Mouse (Mus musculus) c-Kit-negative CD71-positive TER-119-positive erythroid progenitor cells, embryonic 14.5 days (primary cell): ENCODE data around the gene Adamts17.

Experiments used
- DNase-seq: peaks from one replicate; pipeline ENCODE4 v3.0.0-alpha.2; 2013; ENCODE audit warnings: low read depth, low spot score

Gene Adamts17

DNA sequence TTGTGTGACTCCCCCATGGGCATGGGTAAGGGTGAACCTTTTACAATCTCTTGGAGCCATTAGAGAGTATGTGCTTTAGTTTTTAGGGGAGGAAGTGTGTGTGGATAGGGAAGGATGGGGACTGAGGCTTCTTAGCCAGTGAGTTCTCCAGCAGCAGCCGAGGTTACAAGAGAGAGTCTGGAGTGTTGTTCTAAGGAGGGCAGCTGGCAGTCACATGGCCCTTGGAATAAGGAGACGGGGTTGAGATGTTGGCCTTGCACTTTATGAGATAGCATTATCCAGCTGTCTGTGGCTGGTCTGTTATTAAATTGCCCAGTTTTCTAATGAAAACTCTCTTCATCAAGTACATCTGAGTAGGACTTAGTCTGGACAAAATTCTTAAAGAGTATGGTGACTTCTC, 4.3 kb downstream of the Adamts17 start:
- no peak for DNase-seq

DNA sequence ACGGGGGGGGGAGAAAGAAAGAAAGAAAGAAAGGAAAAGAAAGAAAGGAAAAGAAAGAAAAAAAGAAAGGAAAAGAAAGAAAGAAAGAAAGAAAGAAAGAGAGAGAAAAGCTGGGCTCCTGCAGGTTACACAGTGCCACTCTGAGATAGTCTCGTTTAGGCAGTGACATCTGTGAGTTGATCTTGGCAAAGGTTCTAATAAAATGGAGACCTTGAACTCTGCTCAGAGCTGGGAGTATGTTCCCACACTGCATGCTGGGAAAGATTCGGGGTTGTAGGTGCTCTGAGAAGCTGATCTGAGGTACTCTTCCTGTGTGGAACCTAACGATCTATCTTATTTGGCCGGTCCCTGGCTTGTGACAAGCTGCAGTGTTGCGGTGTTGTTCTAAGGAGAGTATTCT, 7.0 kb downstream of the Adamts17 start:
- no peak for DNase-seq

DNA sequence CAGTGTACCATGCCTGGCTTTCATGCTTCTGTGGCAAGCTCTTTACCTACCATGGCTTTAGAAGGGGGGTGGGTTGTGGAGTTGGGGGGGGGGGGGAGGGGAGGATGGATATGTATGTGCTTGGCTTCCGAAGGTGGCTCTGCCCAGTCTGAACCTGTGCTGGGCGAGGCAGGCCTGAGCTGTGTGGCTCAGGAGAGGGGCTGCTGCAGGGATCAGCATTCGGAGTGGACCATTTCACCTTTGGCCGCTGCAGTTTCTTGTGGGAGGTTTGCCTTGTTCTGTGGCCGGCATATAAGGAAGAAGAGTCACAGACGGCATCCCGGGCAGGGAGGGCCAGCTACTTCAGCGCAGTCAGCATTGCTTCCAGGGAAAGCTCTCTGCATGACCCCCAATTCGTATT, 7.8 kb downstream of the Adamts17 start:
- DNase-seq: no peak

DNA sequence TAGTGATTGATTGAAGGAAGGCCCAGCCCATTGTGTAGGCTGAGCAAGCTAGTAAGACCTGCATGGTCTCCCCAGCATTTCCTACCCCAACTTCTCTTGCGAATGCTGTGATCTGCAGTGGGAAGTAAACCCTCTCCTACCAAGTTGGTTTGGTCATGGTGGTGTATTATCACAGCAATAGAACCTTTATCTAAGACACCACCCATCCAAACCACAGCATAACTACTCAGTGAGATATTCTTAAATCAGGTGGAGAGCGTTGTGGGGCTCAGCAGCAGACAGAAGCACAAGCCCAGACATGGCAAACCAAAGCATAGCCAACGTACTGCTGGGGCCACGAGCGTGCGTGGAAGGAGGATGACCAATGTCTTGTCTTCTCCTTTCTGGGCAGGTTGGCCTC, 9.8 kb downstream of the Adamts17 start:
- no peak for DNase-seq

DNA sequence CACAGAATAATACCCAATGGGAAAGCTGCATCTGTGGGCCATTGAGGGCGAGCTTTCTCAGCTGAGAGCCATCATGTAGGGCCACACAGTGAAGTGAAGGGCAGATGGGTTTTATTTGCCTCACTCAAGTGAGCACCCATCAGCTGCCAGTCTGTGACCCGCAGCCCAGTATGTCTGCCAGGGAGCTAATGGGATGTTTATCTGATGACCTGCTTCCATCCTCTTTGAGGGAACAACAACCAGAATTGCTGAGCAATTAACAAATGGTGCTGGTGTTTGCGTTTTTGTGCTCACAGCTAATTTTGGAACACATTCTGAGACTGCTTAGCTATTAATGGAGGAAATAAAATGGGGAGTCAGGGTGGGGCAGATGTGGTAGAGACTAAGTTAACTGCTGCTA, 12.6 kb downstream of the Adamts17 start:
- no peak for DNase-seq

DNA sequence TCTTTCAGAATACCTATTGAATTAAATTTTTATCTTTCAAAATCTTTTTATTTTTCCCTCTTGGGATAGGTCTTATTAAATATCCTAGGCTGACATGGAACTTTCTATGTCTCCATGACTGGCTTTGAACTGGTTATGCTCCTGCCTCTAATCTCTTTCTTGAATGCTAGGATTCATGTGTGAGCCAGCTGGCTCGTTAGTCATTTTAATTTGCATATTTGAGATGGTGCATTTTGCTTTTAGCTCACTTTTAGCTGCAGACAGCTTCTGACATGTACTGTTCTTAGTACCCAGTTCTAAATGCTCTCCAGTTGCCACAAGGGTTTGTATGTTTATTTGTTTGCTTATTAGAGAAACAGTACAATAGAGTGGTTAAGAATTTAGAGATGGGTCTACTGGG, 18.1 kb downstream of the Adamts17 start:
- DNase-seq: no peak

DNA sequence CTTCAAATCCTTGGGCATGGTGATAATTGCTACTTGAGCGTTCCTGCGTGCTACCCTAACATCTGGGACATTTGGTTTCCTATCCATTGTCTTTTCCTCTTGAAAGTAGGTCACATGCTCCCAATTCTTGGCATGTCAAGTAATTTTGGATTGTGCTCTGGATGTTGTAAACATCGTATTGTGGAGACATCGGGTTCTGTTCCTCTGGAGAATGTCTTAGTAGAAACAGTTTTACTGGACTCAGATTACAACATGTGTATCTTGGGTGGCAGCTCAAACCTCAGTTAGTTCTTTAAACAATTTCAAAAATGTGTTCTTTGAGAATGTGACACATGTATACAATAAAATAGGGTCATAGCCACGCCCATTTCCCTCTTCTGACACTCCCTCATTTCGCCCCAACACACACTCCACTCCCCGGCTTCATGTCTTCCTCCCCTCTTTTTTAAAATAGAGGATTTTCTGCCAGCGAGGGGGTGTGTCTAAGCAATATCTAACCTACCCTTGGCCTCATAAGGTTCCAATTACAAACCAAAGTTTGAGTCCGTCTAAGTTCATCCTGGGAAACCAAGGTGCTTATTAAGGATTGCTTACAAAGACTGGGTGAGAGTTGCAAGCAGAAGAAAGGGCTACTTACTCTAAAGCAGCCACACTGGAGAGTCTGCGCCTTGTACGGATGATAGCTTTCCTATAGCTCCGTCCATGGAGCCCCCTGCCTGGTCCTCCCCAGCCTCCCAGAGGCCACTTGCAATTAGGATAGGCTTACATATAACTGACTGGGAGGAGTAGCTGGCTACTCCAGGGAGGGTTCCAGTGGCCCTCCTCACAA, 18.9 kb downstream of the Adamts17 start:
- no peak for DNase-seq

DNA sequence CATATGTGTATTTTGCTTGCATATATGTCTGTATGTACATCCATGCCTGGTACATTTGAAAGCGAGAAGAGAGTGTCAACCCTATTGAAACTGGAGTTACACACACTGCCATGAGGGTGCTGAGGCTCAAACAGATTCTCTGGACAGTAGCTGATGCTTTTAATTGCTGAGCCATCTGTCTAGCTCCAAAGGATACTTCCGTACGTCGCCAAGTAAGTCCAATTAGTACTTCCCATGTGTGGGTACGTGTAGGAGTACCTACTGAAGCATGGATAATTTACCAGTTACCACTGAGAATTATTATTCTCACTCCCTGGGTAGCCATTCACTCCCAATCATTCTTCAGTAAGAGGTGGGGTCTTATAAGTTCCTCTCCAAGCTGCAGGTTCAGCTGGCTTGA, 19.7 kb downstream of the Adamts17 start:
- DNase-seq: no peak

DNA sequence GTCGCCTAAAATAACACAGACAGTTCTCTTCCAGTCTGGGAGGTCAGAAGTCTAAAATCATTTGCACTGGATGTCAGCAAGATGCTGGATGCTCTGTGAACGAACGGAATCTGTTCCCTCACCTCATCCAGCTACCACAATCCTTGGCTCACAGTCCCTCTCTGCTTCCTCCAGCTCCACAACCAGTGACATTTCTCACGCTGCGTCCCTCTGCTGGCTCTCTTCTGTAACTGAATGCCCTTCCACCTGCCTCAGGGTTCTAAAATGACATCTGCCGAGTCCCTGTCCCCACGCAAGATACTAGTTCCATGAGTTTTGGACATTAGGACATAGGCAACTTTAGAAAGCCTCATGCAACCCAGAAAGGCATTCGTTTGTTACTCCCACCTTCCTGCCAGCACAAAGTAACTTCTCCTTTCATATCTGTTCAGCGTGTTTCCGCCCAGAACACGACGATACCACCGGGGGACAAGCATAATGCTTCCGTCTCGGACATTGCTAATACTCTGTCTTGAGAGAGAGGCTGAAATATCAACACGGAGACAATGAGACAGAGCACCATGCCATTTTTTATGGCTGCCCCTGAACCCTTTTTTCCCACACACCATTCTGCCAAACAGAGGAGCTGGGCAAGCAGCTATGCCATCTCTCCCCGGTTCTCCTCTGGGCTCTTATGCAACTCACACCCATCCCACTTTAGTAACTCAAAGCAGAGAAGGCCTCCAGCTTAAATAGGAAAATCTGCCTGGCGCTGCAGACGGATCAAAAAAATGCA, 27.6 kb downstream of the Adamts17 start:
- no peak for DNase-seq

DNA sequence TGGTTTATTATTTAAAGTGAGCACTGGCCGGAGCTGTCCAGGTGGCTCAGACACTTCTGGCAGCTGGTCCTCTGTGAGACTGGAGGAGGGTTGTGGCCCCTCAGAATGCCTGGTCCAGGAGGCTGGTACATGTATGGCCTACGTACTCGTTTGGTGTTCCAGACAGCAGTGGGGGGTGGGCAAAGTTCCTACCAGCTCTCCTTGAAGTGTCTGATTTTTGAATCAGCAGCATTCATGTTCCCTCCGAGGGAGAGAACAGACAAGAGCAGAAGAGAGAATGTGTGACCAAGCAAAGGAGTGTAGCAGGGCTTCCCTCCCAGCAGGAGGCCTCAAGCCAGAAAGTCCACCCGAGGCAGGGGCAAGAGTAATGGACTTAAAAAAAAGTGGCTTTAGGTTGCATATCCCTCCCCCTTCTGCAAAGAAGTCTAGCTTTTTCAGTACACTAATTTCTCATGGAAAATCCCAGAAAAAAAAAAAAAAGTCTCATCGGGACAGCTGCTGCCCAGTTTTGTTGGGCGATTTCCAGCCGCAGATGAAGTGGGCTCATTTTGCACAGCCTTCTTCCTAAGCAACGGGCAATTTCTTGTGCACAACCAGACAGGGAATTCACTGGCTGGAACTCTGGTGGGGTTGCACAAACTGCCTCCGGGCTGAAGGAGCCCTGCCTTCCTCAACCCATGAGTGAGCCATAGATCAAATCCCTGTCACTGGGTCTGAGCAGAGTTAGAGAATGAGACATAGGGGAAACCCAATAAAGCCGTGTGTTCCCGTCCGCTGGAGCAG, 28.4 kb downstream of the Adamts17 start:
- DNase-seq: no peak

DNA sequence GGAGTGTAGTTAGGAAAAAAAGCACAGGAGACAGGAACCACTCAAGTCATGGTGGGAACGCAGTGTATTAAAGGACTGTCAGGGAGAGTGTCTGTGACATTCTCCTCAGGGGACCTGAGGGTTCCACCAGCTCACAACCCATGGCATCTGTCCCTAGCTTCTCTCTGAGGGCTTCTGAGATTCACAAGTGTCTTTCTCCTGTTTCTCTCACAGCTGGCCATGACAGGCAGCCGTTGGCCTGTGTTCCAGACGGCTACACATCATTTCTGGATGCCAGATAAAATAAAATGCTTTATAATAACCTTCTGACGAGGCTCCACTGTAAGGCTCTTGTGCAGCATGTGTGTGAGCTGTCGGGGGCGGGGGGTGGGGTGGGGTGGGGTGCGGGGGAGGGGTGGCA, 32.0 kb downstream of the Adamts17 start:
- DNase-seq: no peak

DNA sequence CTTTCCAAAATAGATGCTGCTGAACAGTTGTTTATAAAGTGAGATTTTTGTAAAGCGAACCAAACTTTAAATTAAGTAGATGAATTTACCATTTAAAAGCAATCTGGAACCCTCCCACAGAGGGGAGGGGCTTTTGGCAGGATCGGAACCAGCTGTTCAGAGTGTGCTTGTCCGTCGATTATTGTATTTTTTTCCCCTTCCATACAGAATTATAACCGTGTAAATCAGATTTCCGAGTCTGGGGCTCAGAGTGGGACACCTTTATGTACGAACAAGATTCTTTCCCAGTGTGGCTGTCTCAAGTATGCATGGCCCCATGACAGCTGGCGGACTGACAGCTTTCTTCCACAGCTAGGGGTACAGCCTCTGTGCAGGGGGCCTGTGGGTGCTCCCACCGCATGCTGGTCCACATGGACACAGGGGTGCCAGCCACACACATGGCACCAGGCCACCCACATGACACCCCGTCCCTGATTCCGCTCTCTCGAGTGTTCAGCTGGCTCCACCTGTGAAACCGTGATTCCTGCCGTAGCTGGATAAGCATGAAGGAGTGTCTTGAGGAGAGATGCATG, 32.5 kb downstream of the Adamts17 start:
- DNase-seq: no peak

DNA sequence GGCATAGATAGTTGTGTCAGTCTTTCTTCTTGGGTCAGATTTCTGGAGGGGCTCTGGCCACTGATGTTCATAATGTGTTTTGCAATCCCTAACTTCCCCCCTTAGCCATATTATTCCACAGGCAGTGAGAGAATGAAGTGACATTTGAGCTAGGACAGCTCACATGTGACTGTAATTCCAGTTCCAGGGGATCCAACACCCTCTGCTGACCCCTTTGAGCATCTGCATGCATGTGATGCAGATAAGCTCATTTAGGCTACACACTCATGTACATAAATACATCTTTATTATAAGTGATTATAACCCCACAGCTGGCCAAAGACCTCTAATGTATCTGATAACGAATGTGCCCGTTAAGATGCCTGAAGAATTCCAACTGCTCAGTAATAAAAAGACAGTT, 33.7 kb downstream of the Adamts17 start:
- no peak for DNase-seq

DNA sequence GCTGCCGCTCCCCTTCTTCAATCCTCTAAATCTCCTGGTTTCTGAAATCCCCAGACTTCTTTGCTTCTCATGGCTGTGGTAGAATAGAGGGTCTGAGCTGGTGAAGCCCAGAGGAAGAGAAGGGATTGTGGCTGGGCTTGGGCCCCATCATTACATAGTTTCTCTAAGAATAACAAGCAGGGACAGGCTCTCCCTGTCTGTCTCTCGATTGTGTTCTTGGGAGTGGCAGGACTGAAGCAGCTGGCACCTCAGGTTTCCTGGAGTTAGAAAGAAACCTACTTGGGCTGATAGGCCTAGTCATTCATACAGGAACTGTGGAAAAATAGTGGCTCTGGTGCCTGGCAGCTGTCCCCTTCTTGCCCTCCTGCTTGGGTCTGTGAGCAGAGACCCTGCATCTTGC, 51.9 kb downstream of the Adamts17 start:
- DNase-seq: no peak

DNA sequence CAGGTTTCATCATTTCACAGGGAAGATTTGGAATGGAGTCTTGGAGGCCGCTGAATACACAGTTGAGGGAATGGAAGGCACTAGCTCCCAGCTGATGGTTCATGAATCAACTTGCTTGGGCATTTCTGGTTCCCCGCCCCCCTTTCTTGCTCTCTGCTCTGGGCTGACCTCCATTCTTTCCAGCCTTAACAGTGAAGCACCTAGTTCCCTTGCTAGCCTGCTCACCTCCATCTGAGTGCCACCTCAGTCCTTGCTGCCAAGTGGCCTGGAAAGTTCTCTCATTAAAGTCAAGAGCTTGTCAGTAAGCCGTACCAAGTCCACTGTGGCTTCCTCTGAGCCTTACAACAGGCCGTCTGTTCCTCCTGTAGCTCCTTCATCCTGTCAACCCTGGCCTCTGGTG, 52.6 kb downstream of the Adamts17 start:
- no peak for DNase-seq

DNA sequence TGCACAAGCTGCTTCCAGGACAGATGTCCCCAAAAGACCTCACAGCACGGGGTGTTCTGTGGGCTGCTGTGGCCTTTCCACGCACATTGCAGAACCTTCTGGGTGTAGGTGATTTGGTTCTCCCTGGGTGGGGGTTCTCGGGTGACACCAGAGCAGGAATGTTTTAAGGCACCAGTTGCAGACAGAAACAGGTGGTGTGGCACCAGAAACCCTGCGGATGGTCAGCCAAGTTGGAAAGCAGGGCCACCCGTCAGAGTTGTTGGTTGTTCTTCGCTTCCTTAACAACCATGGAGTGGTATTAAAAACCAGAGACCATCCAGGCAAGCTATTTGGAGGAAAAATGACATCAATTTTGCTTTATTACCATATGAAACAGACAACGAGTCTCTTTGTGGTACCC, 62.8 kb downstream of the Adamts17 start:
- DNase-seq: no peak

DNA sequence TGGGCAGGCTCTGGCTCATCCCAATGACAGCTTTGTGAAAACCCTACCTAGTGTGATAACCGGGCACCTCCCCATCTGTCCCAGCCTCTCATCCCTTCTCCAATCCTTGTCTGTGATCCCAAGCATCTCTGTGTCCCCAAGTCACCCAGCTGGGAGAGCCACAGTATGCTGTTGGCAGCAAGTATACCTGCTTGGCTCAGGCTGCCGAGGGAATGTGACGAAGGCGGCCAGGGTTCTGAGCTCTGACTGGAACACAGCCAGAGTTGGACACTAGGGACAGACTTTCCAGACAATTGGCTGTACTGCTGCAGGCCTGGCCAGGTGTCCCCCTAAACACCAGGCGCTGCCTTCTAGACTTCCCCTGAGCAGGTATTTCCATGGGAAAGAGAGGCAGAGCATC, 63.5 kb downstream of the Adamts17 start:
- no peak for DNase-seq

DNA sequence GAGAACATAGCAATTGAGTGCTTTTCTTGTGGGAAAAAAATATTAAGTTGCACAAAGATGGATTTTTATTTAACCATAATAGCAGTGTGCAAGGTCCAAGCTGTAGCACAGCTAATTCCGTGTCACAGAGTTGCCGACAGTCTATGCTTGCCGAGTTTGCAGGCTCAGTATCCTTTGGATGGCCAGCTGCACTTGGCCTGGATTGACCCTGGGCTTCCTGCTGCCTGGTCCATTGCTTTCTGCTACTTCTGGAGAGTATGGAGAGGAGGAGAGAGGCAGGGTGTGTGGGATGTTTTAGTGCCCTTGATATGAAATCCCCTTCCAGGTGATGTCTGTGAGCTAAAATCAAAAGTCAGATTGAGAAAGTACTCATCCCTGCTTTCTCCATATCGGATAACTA, 66.4 kb downstream of the Adamts17 start:
- DNase-seq: no peak

DNA sequence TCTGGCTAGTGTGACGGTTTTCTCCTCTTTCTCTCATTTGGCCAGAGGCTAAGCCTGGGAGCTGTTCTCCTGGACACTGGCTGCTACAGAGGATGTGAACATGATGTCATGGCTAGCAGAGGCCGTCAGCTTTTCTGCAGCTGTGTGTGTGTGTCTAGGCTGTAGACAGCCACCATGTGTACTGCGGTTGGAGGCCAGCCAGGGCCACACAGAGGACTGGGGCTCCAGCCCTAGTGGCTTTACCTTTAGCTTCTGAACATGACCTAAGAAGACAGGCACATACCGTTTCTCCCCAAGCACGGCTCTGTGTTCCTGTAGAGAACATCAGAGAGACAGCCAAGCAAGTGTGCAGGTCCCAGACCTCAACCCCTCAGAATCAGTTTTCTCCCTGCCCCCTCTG, 73.3 kb downstream of the Adamts17 start:
- DNase-seq: no peak

DNA sequence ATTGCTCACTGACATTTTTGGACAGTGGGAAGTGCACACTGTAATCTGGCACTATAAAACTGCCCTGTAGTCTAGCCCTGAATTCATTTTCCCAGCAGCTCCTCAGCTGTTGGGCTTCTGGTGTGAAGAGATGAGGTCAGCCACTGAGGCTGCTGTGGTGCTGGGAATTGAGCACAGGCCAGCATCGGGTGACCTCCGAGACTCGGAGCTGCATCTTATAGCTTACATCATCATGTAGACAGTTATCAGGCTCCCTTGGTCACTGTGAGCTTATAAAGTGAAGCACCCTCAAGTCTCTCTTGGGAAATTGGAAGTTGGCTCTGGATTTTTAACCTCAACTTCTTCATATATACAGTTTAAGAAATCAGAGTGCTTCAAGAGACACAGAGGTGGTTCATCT, 84.1 kb downstream of the Adamts17 start:
- DNase-seq: no peak

DNA sequence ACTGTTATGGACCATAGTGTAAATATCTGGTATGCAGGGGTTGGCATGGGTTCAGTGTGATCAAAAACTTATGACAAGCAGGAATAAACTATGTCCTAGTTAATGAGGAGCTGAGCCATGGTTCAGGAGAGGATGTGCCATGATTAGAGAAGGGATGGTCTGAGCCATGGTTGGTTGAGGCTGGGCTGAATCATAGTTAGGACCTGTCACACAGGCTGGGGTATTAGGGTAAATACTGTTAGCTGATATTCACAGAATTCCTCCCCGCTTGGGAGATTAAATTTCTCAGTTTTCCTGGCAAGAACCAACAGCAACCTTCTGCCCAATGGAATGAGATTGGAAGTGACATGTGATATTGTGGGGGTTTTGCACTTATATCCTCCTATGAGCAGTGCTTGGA, 84.6 kb downstream of the Adamts17 start:
- no peak for DNase-seq

DNA sequence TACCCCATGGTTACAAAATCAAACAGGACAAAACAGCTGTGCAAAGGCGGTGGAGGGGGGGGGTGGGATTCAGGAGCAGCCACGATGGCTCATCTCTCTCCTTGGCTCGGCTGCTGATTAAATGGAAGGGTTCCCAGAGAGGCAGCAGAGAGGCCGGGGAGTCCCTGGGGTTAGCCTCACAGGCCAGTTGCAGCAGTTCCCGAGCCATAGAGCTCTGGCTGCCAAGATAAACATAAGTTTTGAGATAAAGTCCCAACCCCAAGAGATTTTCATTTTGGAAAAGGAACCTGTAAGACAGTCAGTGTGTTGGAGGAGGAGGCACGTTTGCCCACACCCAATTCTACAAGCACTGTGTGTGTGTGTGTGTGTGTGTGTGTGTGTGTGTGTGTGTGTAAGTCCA, 89.7 kb downstream of the Adamts17 start:
- DNase-seq: no peak
